7 mouse cellular contexts compared by ENCODE assay signal in genomic region chr13:104517638-104518311, GRCm38 (mm10).
DNase-seq lines count a peak whose midpoint lies in the region; ATAC-seq and TF ChIP-seq lines count a peak whose summit lies in the region.

No protein-coding gene starts in this region.

- ATAC-seq in lung, postnatal 0 days: peak; percentile 38
- ATAC-seq in forebrain, embryonic 16.5 days: peak; percentile 23
- ATAC-seq in limb, embryonic 15.5 days (ENCODE audit: insufficient number of reproducible peaks, low FRiP score, low TSS enrichment, low read depth): no peak
- peak; percentile 19; the same call in 1 of the 2 replicates for ATAC-seq in stomach, embryonic 16.5 days (ENCODE audit: insufficient read depth, low FRiP score)

- H3K9ac ChIP-seq in lung, postnatal 0 days (replicated peaks; ENCODE audit: low read depth): 0 out of 2 replicates have a peak overlapping the region, but pooled peaks have one; percentile 19
- peak overlapping the region; percentile 60 for H3K9ac ChIP-seq in forebrain, embryonic 16.5 days (replicated peaks; ENCODE audit: low read depth, low read length)
- 0 out of 2 replicates have a peak overlapping the region, but pooled peaks have one; percentile 8 for H3K9ac ChIP-seq in limb, embryonic 15.5 days
- peak overlapping the region; percentile 60 for H3K9ac ChIP-seq in stomach, embryonic 16.5 days (ENCODE audit: low read length)

- no peaks in the 10 kb centered on the region for H3K36me3 ChIP-seq in lung, postnatal 0 days (ENCODE audit: insufficient read depth, low read length)
- no peaks in the 10 kb centered on the region for H3K36me3 ChIP-seq in forebrain, embryonic 16.5 days (ENCODE audit: control insufficient read depth, insufficient read depth)
- H3K36me3 ChIP-seq in limb, embryonic 15.5 days: no peaks in the 10 kb centered on the region
- no peaks in the 10 kb centered on the region for H3K36me3 ChIP-seq in stomach, embryonic 16.5 days (ENCODE audit: control insufficient read depth, insufficient read depth, low read length)

- peak overlapping the region; percentile 57 for H3K27ac ChIP-seq in lung, postnatal 0 days (ENCODE audit: low read length)
- peak overlapping the region; percentile 97 for H3K27ac ChIP-seq in forebrain, embryonic 16.5 days (ENCODE audit: low read length)
- peak overlapping the region; percentile 82 for H3K27ac ChIP-seq in limb, embryonic 15.5 days
- H3K27ac ChIP-seq in stomach, embryonic 16.5 days (ENCODE audit: low read length): peak overlapping the region; percentile 71

- no peaks in the 10 kb centered on the region for H3K27me3 ChIP-seq in lung, postnatal 0 days (replicated peaks; ENCODE audit: insufficient read depth, low read length)
- no peaks in the 10 kb centered on the region for H3K27me3 ChIP-seq in forebrain, embryonic 16.5 days (replicated peaks; ENCODE audit: control insufficient read depth, insufficient read depth, low read length)
- no peaks in the 10 kb centered on the region for H3K27me3 ChIP-seq in limb, embryonic 15.5 days
- H3K27me3 ChIP-seq in stomach, embryonic 16.5 days (ENCODE audit: control insufficient read depth, insufficient read depth, low read length): no peaks in the 10 kb centered on the region

- TF ChIP-seq CTCF in lung, postnatal 0 days (IDR thresholded peaks at IDR 0.05): peak; percentile 23; the same call in 1 of the 2 replicates

- peak; percentile 32 for DNase-seq in lung, postnatal 0 days (ENCODE audit: low spot score)
- no peak for DNase-seq in lung, postnatal 25 days (ENCODE audit: low spot score)
- DNase-seq in adrenal gland, postnatal 4 days (ENCODE audit: low spot score in 2 of 2): no peak
- no peak for DNase-seq in layer of hippocampus, adult 9-10 months (ENCODE audit: low spot score)

- H3K4me1 ChIP-seq in lung, postnatal 0 days (ENCODE audit: insufficient read depth, low read depth, low read length): 0 out of 2 replicates have a peak, but pooled peaks cover 3% of the 10 kb centered on the region
- H3K4me1 ChIP-seq in forebrain, embryonic 16.5 days (replicated peaks; ENCODE audit: control insufficient read depth, insufficient read depth, low read length): peaks cover 15% of the 10 kb centered on the region
- peaks cover 18% of the 10 kb centered on the region for H3K4me1 ChIP-seq in limb, embryonic 15.5 days
- H3K4me1 ChIP-seq in stomach, embryonic 16.5 days (ENCODE audit: control insufficient read depth, insufficient read depth, low read length): peaks cover 3% of the 10 kb centered on the region; the same call in 1 of the 2 replicates

- H3K9me3 ChIP-seq in lung, postnatal 0 days (ENCODE audit: low read length): no peaks in the 10 kb centered on the region
- H3K9me3 ChIP-seq in forebrain, embryonic 16.5 days (ENCODE audit: control insufficient read depth, low read length): peaks cover 2% of the 10 kb centered on the region; the same call in 1 of the 2 replicates
- no peaks in the 10 kb centered on the region for H3K9me3 ChIP-seq in limb, embryonic 15.5 days
- H3K9me3 ChIP-seq in stomach, embryonic 16.5 days (replicated peaks; ENCODE audit: control insufficient read depth, low read length): no peaks in the 10 kb centered on the region

- WGBS in lung, postnatal 0 days: 44% methylated on average over 15 of the region's 15 CpGs
- WGBS in forebrain, embryonic 16.5 days: 48% methylated on average over 15 of the region's 15 CpGs
- WGBS in limb, embryonic 15.5 days: 40% methylated on average over 15 of the region's 15 CpGs
- WGBS in stomach, embryonic 16.5 days: 48% methylated on average over 15 of the region's 15 CpGs

- TF ChIP-seq EP300 in lung, postnatal 0 days (IDR thresholded peaks at IDR 0.05): 0 out of 2 replicates have a peak, but pooled peaks have one; percentile 19

- H3K4me3 ChIP-seq in lung, postnatal 0 days (ENCODE audit: low read depth, low read length): peak overlapping the region; percentile 33
- peak overlapping the region; percentile 39 for H3K4me3 ChIP-seq in forebrain, embryonic 16.5 days (replicated peaks; ENCODE audit: low read length)
- H3K4me3 ChIP-seq in limb, embryonic 15.5 days: peak overlapping the region; percentile 34
- peak overlapping the region; percentile 30 for H3K4me3 ChIP-seq in stomach, embryonic 16.5 days (replicated peaks; ENCODE audit: low read length)

- peak overlapping the region; percentile 65 for H3K4me2 ChIP-seq in lung, postnatal 0 days (replicated peaks; ENCODE audit: low read depth, low read length)
- H3K4me2 ChIP-seq in forebrain, embryonic 16.5 days (ENCODE audit: low read length): peak overlapping the region; percentile 58
- H3K4me2 ChIP-seq in limb, embryonic 15.5 days: peak overlapping the region; percentile 51
- peak overlapping the region; percentile 50 for H3K4me2 ChIP-seq in stomach, embryonic 16.5 days (ENCODE audit: low read depth, low read length)

Comparison
In these comparisons a context has a peak if more than half of its experiments do, and no peak if none do; other contexts are left out.
1. H3K9ac ChIP-seq: peak in every context shown above with its lines; median percentile 60 in forebrain, embryonic 16.5 days; 60 in stomach, embryonic 16.5 days; 19 in lung, postnatal 0 days; 8 in limb, embryonic 15.5 days.